Mouse (Mus musculus): Measurements from ENCODE around the gene Rph3al. TPM values are rescaled to one million over a fixed set of nuclear protein-coding genes. Genes with fewer than 3 reads are reported as not detected.

The Rph3al gene
- polyA plus RNA-seq, 1 experiment from 2014 or later: 14.4 TPM

DNA sequence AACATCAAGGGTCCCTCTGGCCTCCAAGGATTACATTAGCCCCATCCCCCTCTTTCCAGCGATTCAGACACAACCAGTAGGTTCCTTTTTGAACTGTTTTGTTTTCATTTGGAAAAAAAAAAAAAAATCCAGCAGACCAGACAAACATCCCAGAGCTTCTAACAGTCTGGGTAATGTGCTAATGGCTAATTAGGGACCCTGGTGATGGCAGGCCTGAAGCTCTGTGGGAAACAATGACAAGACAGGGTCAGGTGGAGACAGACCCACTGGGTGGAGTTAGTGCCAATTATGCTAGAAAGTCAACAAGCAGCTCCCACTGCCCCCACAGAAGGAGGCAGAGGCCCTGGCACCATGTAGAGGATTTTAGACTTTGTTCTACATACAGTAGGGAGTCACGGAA is 44.3 kb downstream of the Rph3al start:
- ATAC-seq: no peak
- H3K27me3 ChIP-seq: no peaks in the 10 kb centered on the region
- no peak for TF ChIP-seq CTCF (IDR thresholded peaks at IDR 0.05)
- DNase-seq (ENCODE audit: low read depth, low spot score): no peak
- ChIA-PET CTCF (no interaction called here), POLR2A (no interaction called here)
- in situ Hi-C loops (cut with MboI; ENCODE audit: low pct_unique_long_range_greater_than_20kb): no loop called here

GRCm38 (mm10) chr11:75887349-75887748 is 50.9 kb downstream of the Rph3al start:
- DNase-seq (ENCODE audit: low read depth, low spot score) (no peak), ATAC-seq (no peak)
- POLR2A ChIA-PET: interaction anchor here (0.6 kb wide), 1 partner anchor 88 kb away, joined by 3 read pairs; no protein-coding TSS in a partner anchor
- in situ Hi-C loops (cut with MboI; ENCODE audit: low pct_unique_long_range_greater_than_20kb): no loop called here
- TF ChIP-seq CTCF (IDR thresholded peaks at IDR 0.05): no peak
- no peaks in the 10 kb centered on the region for H3K27me3 ChIP-seq
- CTCF ChIA-PET: no interaction called here

DNA sequence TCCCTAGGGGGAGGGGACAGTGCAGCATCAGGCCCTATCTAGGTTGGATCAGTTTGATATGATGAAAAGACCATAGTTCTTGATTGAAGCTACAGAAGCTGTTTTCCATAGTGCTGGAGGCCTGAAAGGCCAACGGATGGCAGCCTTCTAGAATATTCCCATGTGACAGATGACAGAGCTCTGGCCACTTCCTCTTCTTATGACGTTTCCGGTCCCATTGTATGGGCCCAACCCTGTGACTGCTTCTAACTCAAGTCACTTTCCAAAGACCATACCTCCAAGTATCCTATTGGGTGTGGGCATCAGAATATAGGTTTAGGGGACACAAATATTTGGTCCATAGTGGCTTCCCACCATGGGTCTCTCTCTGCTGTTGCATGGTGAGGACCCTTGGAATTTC is 57.0 kb downstream of the Rph3al start:
- no peaks in the 10 kb centered on the region for H3K27me3 ChIP-seq
- no peak for DNase-seq (ENCODE audit: low read depth, low spot score)
- no peak for ATAC-seq
- ChIA-PET CTCF (no interaction called here), POLR2A (no interaction called here)
- in situ Hi-C loops (cut with MboI; ENCODE audit: low pct_unique_long_range_greater_than_20kb): no loop called here
- no peak for TF ChIP-seq CTCF (IDR thresholded peaks at IDR 0.05)

DNA sequence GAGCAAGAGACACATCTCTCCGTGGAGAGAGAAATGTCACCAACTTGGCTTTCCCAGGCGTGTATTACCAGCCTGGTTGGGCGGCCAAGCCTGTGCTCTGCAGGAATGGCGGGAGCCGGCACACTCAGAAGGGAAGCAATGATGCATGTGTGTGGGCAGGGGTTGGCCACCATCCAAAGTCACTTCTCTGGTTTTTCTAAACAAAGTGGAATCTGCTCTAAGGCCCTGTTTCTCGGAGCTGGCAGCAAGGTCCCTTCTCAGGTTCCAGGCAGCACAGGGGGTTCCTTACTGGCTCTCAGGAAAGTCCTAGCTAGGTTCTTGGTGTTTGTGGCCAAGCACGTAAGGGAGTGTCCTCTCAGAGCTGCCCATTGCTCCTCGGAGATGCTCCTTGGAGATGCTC is 58.2 kb downstream of the Rph3al start:
- ChIA-PET CTCF (no interaction called here), POLR2A (interaction anchor here (1.2 kb wide), 1 partner anchor 16 kb away, joined by 4 read pairs; no protein-coding TSS in a partner anchor)
- H3K27me3 ChIP-seq: no peaks in the 10 kb centered on the region
- no peak for TF ChIP-seq CTCF (IDR thresholded peaks at IDR 0.05)
- in situ Hi-C loops (cut with MboI; ENCODE audit: low pct_unique_long_range_greater_than_20kb): no loop called here
- DNase-seq (ENCODE audit: low read depth, low spot score) (peak; percentile 89), ATAC-seq (peak; percentile 68)

- DNase-seq (ENCODE audit: low read depth, low spot score) (no peak), ATAC-seq (no peak)
- CTCF ChIA-PET: no interaction called here
- in situ Hi-C loops (cut with MboI; ENCODE audit: low pct_unique_long_range_greater_than_20kb): no loop called here
- H3K27me3 ChIP-seq: no peaks in the 10 kb centered on the region
- TF ChIP-seq CTCF (IDR thresholded peaks at IDR 0.05): no peak
- POLR2A ChIA-PET: interaction anchor here (1.2 kb wide), 2 partner anchors 14 to 17 kb away, joined by 3 to 4 read pairs; no protein-coding TSS in a partner anchor
These were observed 59.8 kb downstream of the Rph3al start for GRCm38 (mm10) chr11:75878460-75878859.

- no peak for DNase-seq (ENCODE audit: low read depth, low spot score)
- no peaks in the 10 kb centered on the region for H3K27me3 ChIP-seq
- ATAC-seq: no peak
- TF ChIP-seq CTCF (IDR thresholded peaks at IDR 0.05): no peak
- in situ Hi-C loops (cut with MboI; ENCODE audit: low pct_unique_long_range_greater_than_20kb): no loop called here
- ChIA-PET CTCF (no interaction called here), POLR2A (interaction anchor here (0.6 kb wide), 1 partner anchor 73 kb away, joined by 4 read pairs; no protein-coding TSS in a partner anchor)
These were observed 62.0 kb downstream of the Rph3al start for GRCm38 (mm10) chr11:75876043-75876780.

DNA sequence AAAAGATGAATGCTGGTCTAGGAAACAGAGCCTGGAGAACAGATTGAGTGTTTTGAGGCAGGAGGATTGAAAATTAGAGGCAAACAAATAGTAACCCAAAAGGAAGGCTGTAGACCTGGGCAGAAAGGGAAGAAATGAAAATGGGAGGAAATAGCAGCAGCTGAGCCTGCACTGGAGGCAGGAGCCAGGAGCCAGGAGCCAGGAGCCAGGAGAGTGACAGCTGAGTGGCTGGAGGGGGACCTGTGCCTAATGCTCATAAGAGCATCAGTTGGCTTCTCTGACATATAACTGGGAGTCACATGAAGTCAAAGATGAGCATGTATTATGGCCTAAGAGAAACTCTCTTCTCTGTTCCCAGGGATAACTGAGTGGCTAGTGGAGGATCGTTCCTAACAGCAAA is 66.5 kb downstream of the Rph3al start:
- TF ChIP-seq CTCF (IDR thresholded peaks at IDR 0.05): no peak
- in situ Hi-C loops (cut with MboI; ENCODE audit: low pct_unique_long_range_greater_than_20kb): no loop called here
- ChIA-PET POLR2A (no interaction called here), CTCF (no interaction called here)
- ATAC-seq (no peak), DNase-seq (ENCODE audit: low read depth, low spot score) (no peak)
- no peaks in the 10 kb centered on the region for H3K27me3 ChIP-seq

- DNase-seq (ENCODE audit: low read depth, low spot score) (no peak), ATAC-seq (no peak)
- ChIA-PET POLR2A (interaction anchor here (0.6 kb wide), 3 partner anchors 35 to 302 kb away, joined by 4 to 6 read pairs (median 4); no protein-coding TSS in a partner anchor), CTCF (no interaction called here)
- no peak for TF ChIP-seq CTCF (IDR thresholded peaks at IDR 0.05)
- in situ Hi-C loops (cut with MboI; ENCODE audit: low pct_unique_long_range_greater_than_20kb): no loop called here
- H3K27me3 ChIP-seq: no peaks in the 10 kb centered on the region
These were observed 67.3 kb downstream of the Rph3al start for GRCm38 (mm10) chr11:75870947-75871346.

GRCm38 (mm10) chr11:75870386-75870785 is 67.8 kb downstream of the Rph3al start:
- no peak for DNase-seq (ENCODE audit: low read depth, low spot score)
- no peak for ATAC-seq
- TF ChIP-seq CTCF (IDR thresholded peaks at IDR 0.05): no peak
- ChIA-PET CTCF (no interaction called here), POLR2A (interaction anchor here (0.6 kb wide), 3 partner anchors 35 to 302 kb away, joined by 4 to 6 read pairs (median 4); no protein-coding TSS in a partner anchor)
- in situ Hi-C loops (cut with MboI; ENCODE audit: low pct_unique_long_range_greater_than_20kb): no loop called here
- no peaks in the 10 kb centered on the region for H3K27me3 ChIP-seq

DNA sequence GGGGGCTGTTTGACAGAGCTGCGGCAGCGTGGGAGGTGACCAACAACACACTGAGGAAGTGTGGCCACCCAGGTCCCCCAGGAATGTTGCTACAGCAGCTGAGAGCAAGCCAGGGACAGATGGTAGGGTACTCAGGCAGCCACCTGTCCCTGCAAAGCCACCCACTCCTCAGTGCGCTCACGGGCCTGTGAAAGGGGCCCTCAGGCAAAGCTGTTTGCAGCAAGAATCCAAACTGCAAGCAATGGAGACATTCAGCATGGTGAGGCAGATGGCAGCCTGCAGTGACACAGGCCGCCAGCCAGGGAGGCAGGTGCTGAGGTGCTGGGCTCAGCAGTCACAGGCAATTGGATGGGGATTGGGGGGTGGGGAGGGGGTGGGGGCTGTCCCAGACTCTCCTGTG is 68.3 kb downstream of the Rph3al start:
- TF ChIP-seq CTCF (IDR thresholded peaks at IDR 0.05): no peak
- ChIA-PET CTCF (no interaction called here), POLR2A (no interaction called here)
- in situ Hi-C loops (cut with MboI; ENCODE audit: low pct_unique_long_range_greater_than_20kb): no loop called here
- DNase-seq (ENCODE audit: low read depth, low spot score) (no peak), ATAC-seq (no peak)
- H3K27me3 ChIP-seq: no peaks in the 10 kb centered on the region

DNA sequence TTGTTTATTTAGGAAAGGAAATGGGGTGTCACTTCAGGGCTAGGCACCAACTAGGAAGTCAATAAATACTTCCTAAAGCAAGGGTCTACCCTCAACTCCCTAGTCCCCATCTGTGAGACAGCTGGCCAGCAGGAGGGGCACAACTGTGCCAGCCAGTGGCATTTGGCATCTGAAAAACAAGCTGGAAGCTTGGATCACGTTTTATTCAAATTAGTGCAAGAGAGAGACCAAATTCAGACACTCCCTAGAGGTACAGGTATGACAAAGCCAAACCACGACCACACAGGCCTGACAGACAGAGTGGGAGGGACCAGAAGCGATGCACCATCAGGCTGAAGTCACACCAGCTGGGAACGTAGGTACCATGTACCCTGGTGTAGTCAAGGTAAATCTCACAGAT is 71.4 kb downstream of the Rph3al start:
- in situ Hi-C loops (cut with MboI; ENCODE audit: low pct_unique_long_range_greater_than_20kb): no loop called here
- ATAC-seq: no peak
- DNase-seq (ENCODE audit: low read depth, low spot score): no peak
- ChIA-PET POLR2A (no interaction called here), CTCF (no interaction called here)
- no peaks in the 10 kb centered on the region for H3K27me3 ChIP-seq
- no peak for TF ChIP-seq CTCF (IDR thresholded peaks at IDR 0.05)
